Mouse (Mus musculus) brain, embryonic 14.5 days (tissue): ENCODE data around the gene Tulp3.

Source experiments
- CTCF ChIP-seq: fragments of 200-500 bp; IDR thresholded peaks from 2 replicates; pipeline ENCODE4 v1.5.1; 2012; ENCODE audit warnings: inconsistent platforms, mild to moderate bottlenecking, moderate library complexity, borderline replicate concordance; ENCODE audit not compliant: insufficient read depth, insufficient read length; ENCODE audit errors: extremely low read depth
- POLR2A ChIP-seq: fragments of 200-500 bp; IDR thresholded peaks from 2 replicates; pipeline ENCODE4 v1.6.1; 2012; ENCODE audit warnings: mild to moderate bottlenecking, inconsistent platforms, borderline replicate concordance; ENCODE audit not compliant: poor library complexity, insufficient read depth, insufficient read length, severe bottlenecking; ENCODE audit errors: extremely low read depth

DNA sequence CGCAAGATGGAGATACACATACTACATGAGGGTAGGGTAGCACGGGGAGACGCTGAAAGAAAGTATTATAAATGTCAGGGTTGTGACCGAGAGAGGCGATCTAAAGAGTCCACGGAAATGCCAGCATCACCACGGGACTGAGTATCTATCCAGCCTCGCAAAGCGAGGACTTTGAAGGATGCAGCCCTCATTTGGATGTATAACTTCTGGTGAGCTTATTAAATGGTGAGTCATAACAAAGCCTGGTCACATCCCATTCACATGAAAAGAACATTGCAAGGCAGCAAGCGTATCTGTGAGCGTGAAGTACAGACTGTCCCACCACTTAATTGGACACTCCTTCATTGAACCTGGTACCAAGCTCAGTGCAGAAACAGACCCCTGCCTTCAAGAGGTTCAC, 54.2 kb downstream of the Tulp3 start:
- TF ChIP-seq POLR2A (no peak), CTCF (no peak)
